Mouse (Mus musculus) spleen, adult 2 months (tissue): Measurements from ENCODE around the gene Pla2g4e.

Source experiments
- CTCF ChIP-seq: fragments of 200-500 bp; IDR thresholded peaks from 2 replicates; pipeline ENCODE4 v1.5.1; 2011; ENCODE audit warnings: mild to moderate bottlenecking, inconsistent platforms; ENCODE audit not compliant: insufficient read depth, insufficient read length, insufficient replicate concordance; ENCODE audit errors: extremely low read depth
- POLR2A ChIP-seq: fragments of 200-500 bp; IDR thresholded peaks from 2 replicates; pipeline ENCODE4 v1.6.1; 2011; ENCODE audit warnings: low read depth, low read length, inconsistent platforms

GRCm38 (mm10) chr2:120265523-120265922 lies 20.4 kb upstream of the Pla2g4e start:
- no peak for TF ChIP-seq CTCF
- TF ChIP-seq POLR2A: no peak
